Mouse (Mus musculus): ENCODE data around the gene Plgrkt.
A peak's percentile ranks its signal among the peaks of the same experiment; 100 is the strongest.

Plgrkt gene

GRCm38 (mm10) chr19:29354895-29355877 is 12.0 kb downstream of the Plgrkt start:
- DNase-seq (ENCODE audit: low spot score), result peak; percentile 58

GRCm38 (mm10) chr19:29350991-29351390 is 16.2 kb downstream of the Plgrkt start:
- DNase-seq (ENCODE audit: low spot score), result no peak

GRCm38 (mm10) chr19:29345636-29346035 is 21.6 kb downstream of the Plgrkt start:
- DNase-seq (ENCODE audit: low spot score), result no peak

- no peak for DNase-seq (ENCODE audit: low spot score)
Measured at GRCm38 (mm10) chr19:29344868-29345267, 22.3 kb downstream of the Plgrkt start.

- no peak for DNase-seq (ENCODE audit: low spot score)
Measured at GRCm38 (mm10) chr19:29342281-29342680, 24.9 kb downstream of the Plgrkt start.

- DNase-seq (ENCODE audit: low spot score), result no peak
Measured at GRCm38 (mm10) chr19:29341029-29341428, 26.2 kb downstream of the Plgrkt start.

GRCm38 (mm10) chr19:29336624-29337023 is 30.6 kb downstream of the Plgrkt start:
- no peak for DNase-seq (ENCODE audit: low spot score)

GRCm38 (mm10) chr19:29334068-29334745 is 33.0 kb downstream of the Plgrkt start, which contains the start of gene Rln1:
TSS of gene Rln1 (minus strand) at chr19:29334670.
- DNase-seq (ENCODE audit: low spot score), result no peak

- DNase-seq (ENCODE audit: low spot score), result no peak
Measured at GRCm38 (mm10) chr19:29326822-29327552, 40.2 kb downstream of the Plgrkt start.

GRCm38 (mm10) chr19:29326396-29326795 is 40.8 kb downstream of the Plgrkt start:
- no peak for DNase-seq (ENCODE audit: low spot score)

GRCm38 (mm10) chr19:29325852-29326180 is 41.4 kb downstream of the Plgrkt start:
- no peak for DNase-seq (ENCODE audit: low spot score)

GRCm38 (mm10) chr19:29325053-29325851 is 41.9 kb downstream of the Plgrkt start, which contains the start of gene Insl6:
TSS of gene Insl6 (minus strand) at chr19:29325356.
- DNase-seq (ENCODE audit: low spot score), result peak; percentile 51

- no peak for DNase-seq (ENCODE audit: low spot score)
Measured at GRCm38 (mm10) chr19:29323416-29324049, 43.7 kb downstream of the Plgrkt start.

GRCm38 (mm10) chr19:29312661-29313060 is 54.5 kb downstream of the Plgrkt start:
- no peak for DNase-seq (ENCODE audit: low spot score)

GRCm38 (mm10) chr19:29311791-29312190 is 55.4 kb downstream of the Plgrkt start:
- DNase-seq (ENCODE audit: low spot score), result no peak

- DNase-seq (ENCODE audit: low spot score), result no peak
Measured at GRCm38 (mm10) chr19:29308832-29309231, 58.4 kb downstream of the Plgrkt start.

GRCm38 (mm10) chr19:29302119-29302518 is 65.1 kb downstream of the Plgrkt start:
- no peak for DNase-seq (ENCODE audit: low spot score)

- DNase-seq (ENCODE audit: low spot score), result no peak
Measured at GRCm38 (mm10) chr19:29300919-29301318, 66.3 kb downstream of the Plgrkt start.
